Mouse (Mus musculus): Measurements from ENCODE around the gene Dmrtc1c1. TPM values are rescaled to one million over a fixed set of nuclear protein-coding genes. Genes with fewer than 3 reads are reported as not detected.
"Not testable (repeated sequence)": the region's sequence is repeated elsewhere in the genome, so short reads cannot be mapped to it uniquely, and the experiment has no call there.

Dmrtc1c1 gene
- polyA plus RNA-seq (2016; fragmentation: Nextera tagmentation; extraction: Ambion mirVana), result not detected in 2 replicates

GRCm38 (mm10) chrX:102802663-102803062 lies at the start of gene Dmrtc1c1:
Gene Dmrtc1c1, plus strand, starts transcription at chrX:102802963.
- WGBS, result 88% methylated on average over 3 of the region's 14 CpGs
- not testable (repeated sequence) for H3K4me1 ChIP-seq; DNase-seq (ENCODE audit: low spot score); H3K27ac ChIP-seq; H3K9me3 ChIP-seq (replicated peaks); H3K4me3 ChIP-seq; H3K36me3 ChIP-seq
- peaks cover 12% of the 10 kb centered on the region; the same call in 1 of the 2 replicates for H3K27me3 ChIP-seq (ENCODE audit: low read depth, poor library complexity, severe bottlenecking)

- Histone ChIP-seq H3K27me3 (ENCODE audit: low read depth, poor library complexity, severe bottlenecking) (peaks cover 45% of the 10 kb centered on the region), H3K36me3 (no peaks in the 10 kb centered on the region), H3K9me3 (replicated peaks) (no peaks in the 10 kb centered on the region), H3K4me3 (no peak overlapping the region), H3K27ac (no peak overlapping the region), H3K4me1 (no peaks in the 10 kb centered on the region)
- WGBS, result 33% methylated on average over 4 of the region's 4 CpGs
- DNase-seq (ENCODE audit: low spot score), result no peak
These were observed 36.9 kb upstream of the Dmrtc1c1 start for GRCm38 (mm10) chrX:102765878-102766277.

- DNase-seq (ENCODE audit: low spot score), result no peak
- Histone ChIP-seq H3K9me3 (replicated peaks) (no peaks in the 10 kb centered on the region), H3K4me3 (no peak overlapping the region), H3K27me3 (ENCODE audit: low read depth, poor library complexity, severe bottlenecking) (peaks cover 36% of the 10 kb centered on the region), H3K27ac (no peak overlapping the region), H3K4me1 (no peaks in the 10 kb centered on the region), H3K36me3 (no peaks in the 10 kb centered on the region)
- WGBS, result 62% methylated on average over 4 of the region's 4 CpGs
These were observed 9.5 kb downstream of the Dmrtc1c1 start for GRCm38 (mm10) chrX:102812311-102812710.

GRCm38 (mm10) chrX:102854516-102854915 lies 51.8 kb downstream of the Dmrtc1c1 start, which contains the start of gene Dmrtc1c2:
Gene Dmrtc1c2, minus strand, starts transcription at chrX:102854616.
- not testable (repeated sequence) for H3K4me1 ChIP-seq; H3K27ac ChIP-seq; H3K36me3 ChIP-seq; H3K4me3 ChIP-seq; H3K9me3 ChIP-seq (replicated peaks); DNase-seq (ENCODE audit: low spot score)
- whole genome bisulfite sequencing, result 100% methylated on average over 2 of the region's 13 CpGs
- H3K27me3 ChIP-seq (ENCODE audit: low read depth, poor library complexity, severe bottlenecking), result peaks cover 12% of the 10 kb centered on the region; the same call in 1 of the 2 replicates

Other genes starting within 250 kb of the Dmrtc1c1 start
- gene Phka1, start 158.7 kb upstream of the Dmrtc1c1 start, polyA plus RNA-seq (2016; fragmentation: Nextera tagmentation; extraction: Ambion mirVana), result 10.1 and 12.9 TPM in 2 replicates
- not detected in 2 replicates for gene Gm3880, start 116.0 kb upstream of the Dmrtc1c1 start, polyA plus RNA-seq (2016; fragmentation: Nextera tagmentation; extraction: Ambion mirVana)
- not detected in 2 replicates for gene Gm9112, start 95.3 kb upstream of the Dmrtc1c1 start, polyA plus RNA-seq (2016; fragmentation: Nextera tagmentation; extraction: Ambion mirVana)
- not detected in 2 replicates for gene Dmrtc1b, start 95.1 kb upstream of the Dmrtc1c1 start, polyA plus RNA-seq (2016; fragmentation: Nextera tagmentation; extraction: Ambion mirVana)
- gene Dmrtc1c2, start 51.7 kb downstream of the Dmrtc1c1 start, polyA plus RNA-seq (2016; fragmentation: Nextera tagmentation; extraction: Ambion mirVana), result not detected in 2 replicates
- not detected in 2 replicates for gene 1700031F05Rik, start 65.0 kb downstream of the Dmrtc1c1 start, polyA plus RNA-seq (2016; fragmentation: Nextera tagmentation; extraction: Ambion mirVana)
- gene Dmrtc1a, start 105.7 kb downstream of the Dmrtc1c1 start, polyA plus RNA-seq (2016; fragmentation: Nextera tagmentation; extraction: Ambion mirVana), result 0.20 and 0.45 TPM in 2 replicates
- not detected in 2 replicates for gene 1700011M02Rik, start 105.9 kb downstream of the Dmrtc1c1 start, polyA plus RNA-seq (2016; fragmentation: Nextera tagmentation; extraction: Ambion mirVana)
- 0.63 TPM in 1 of 2 replicates, not detected in the other for gene 1700018G05Rik, start 125.4 kb downstream of the Dmrtc1c1 start, polyA plus RNA-seq (2016; fragmentation: Nextera tagmentation; extraction: Ambion mirVana)